Mouse (Mus musculus): Measurements from ENCODE around the gene Il5.

- TF ChIP-seq CTCF (IDR thresholded peaks at IDR 0.05; ENCODE audit: insufficient read depth, low read length) = no peak
- no peak for TF ChIP-seq POLR2A (IDR thresholded peaks at IDR 0.05; ENCODE audit: borderline replicate concordance, extremely low read depth, low read depth, low read length)
Measured at GRCm38 (mm10) chr11:53745260-53745659, 24.7 kb downstream of the Il5 start.
